Mouse (Mus musculus) spleen, adult 2 months (tissue): ENCODE measurements at regions not wholly inside any gene's neighbourhood (a gene's known extent, or its start where the extent isn't known, plus 50 kb on each side); places are given as distances from the start of the nearest gene placed in this dataset.

Experiments used
- DNase-seq, 2 experiments: peaks; one replicate each; pipeline versions ENCODE4 v3.0.0 to v3.0.0-alpha.2; 2012 to 2021; ENCODE audit warnings: low spot score in 2 of 2, low read depth in 1 of 2
- H3K27ac ChIP-seq: fragments of 200-500 bp; 2 replicates; pipeline ENCODE4 v1.5.1; 2012; ENCODE audit warnings: low read length, inconsistent platforms; ENCODE audit not compliant: insufficient read depth
- H3K27me3 ChIP-seq: fragments of 200-500 bp; 2 replicates; pipeline ENCODE4 v1.6.1; 2012; ENCODE audit warnings: mild to moderate bottlenecking, moderate library complexity, low read length, inconsistent platforms; ENCODE audit not compliant: control insufficient read depth, insufficient read depth
- H3K36me3 ChIP-seq: fragments of 200-500 bp; 2 replicates; pipeline ENCODE4 v1.6.1; 2012; ENCODE audit warnings: mild to moderate bottlenecking, low read length, inconsistent platforms; ENCODE audit not compliant: control insufficient read depth, insufficient read depth
- H3K4me1 ChIP-seq: fragments of 200-500 bp; 2 replicates; pipeline ENCODE4 v1.6.1; 2011; ENCODE audit warnings: inconsistent platforms; ENCODE audit not compliant: control insufficient read depth, insufficient read depth, insufficient read length
- H3K4me3 ChIP-seq: fragments of 200-500 bp; 2 replicates; pipeline ENCODE4 v1.5.1; 2011; ENCODE audit warnings: mild to moderate bottlenecking, inconsistent platforms; ENCODE audit not compliant: insufficient read depth, insufficient read length; ENCODE audit errors: extremely low read depth
- CTCF ChIP-seq: fragments of 200-500 bp; IDR thresholded peaks from 2 replicates; pipeline ENCODE4 v1.5.1; 2011; ENCODE audit warnings: mild to moderate bottlenecking, inconsistent platforms; ENCODE audit not compliant: insufficient read depth, insufficient read length, insufficient replicate concordance; ENCODE audit errors: extremely low read depth
- POLR2A ChIP-seq: fragments of 200-500 bp; IDR thresholded peaks from 2 replicates; pipeline ENCODE4 v1.6.1; 2011; ENCODE audit warnings: low read depth, low read length, inconsistent platforms
- WGBS: fragments of 180-500 bp; shearing (Covaris S2); methylation state at CpG from one replicate; pipeline ENCODE4 v1.1.7; 2018; 5-methylcytosine and 5-hydroxymethylcytosine counted together

DNA sequence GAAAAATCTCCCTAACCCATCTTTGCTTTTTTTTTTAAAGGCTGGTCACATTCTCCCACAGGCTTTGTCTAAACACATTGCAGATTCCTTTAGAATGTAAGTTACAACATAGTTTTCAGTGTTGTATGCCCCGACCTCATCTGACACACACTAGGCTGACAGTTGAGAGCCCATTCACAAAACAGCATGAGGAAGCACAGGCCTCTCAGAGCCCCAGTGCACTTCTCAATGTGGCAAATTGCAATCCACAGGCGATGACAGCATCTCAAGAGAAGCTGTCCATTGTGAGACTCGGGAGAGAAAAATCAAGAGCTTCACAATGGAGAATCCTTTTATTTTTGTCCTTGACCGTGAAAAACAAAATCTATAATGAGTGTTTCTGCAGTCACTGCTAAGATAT is 493.8 kb upstream of the Alcam start:
- no peak for DNase-seq
- Histone ChIP-seq H3K27me3 (no peaks in the 10 kb centered on the region), H3K4me3 (no peak overlapping the region), H3K27ac (no peak overlapping the region), H3K36me3 (no peaks in the 10 kb centered on the region), H3K4me1 (no peaks in the 10 kb centered on the region)
- WGBS: 85% methylated on average over 4 of the region's 4 CpGs
- TF ChIP-seq CTCF (no peak), POLR2A (no peak)

DNA sequence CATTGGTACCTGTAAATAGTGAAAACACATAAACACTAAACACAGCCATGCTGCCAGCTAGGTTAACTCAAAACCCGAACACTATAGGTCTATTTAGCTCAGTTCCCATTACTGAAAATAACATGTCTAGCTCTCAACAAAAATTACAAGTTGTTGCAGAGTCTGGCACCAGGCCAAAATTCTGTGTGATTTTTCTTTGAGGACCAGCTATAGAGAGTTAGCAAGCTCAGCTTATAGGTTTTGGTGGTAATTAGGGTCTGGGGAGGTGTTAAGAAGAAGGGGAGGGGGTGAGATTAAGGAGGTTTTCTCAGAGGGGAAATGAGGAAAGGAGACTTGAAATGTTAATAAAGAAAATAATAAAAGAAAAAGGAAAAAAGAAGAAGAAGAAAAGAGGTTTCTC is 480.9 kb upstream of the Alcam start:
- Histone ChIP-seq H3K27ac (no peak overlapping the region), H3K36me3 (no peaks in the 10 kb centered on the region), H3K4me3 (no peak overlapping the region), H3K4me1 (no peaks in the 10 kb centered on the region), H3K27me3 (no peaks in the 10 kb centered on the region)
- WGBS: 71% methylated on average over 1 of the region's 1 CpGs
- TF ChIP-seq POLR2A (no peak), CTCF (no peak)
- no peak for DNase-seq

DNA sequence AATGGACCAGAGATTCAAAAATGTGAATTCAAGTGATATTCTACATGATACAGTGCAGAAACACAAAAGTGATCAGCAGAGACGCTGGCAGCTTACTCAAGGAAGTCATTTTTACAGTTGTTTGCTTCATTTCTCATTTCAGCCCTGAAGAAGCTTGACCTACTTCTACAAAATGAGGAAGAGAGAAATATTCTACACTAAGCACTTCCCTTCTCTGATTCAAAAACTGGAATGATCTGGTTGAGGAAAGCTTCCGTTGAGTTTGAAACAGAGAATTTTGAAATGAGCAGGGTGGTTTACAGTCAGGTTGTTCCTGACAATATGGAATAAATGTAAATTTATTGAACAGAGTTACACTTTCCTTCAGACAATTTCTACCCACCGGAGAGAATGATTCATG is 478.1 kb upstream of the Alcam start:
- Histone ChIP-seq H3K4me3 (no peak overlapping the region), H3K27me3 (no peaks in the 10 kb centered on the region), H3K36me3 (no peaks in the 10 kb centered on the region), H3K4me1 (no peaks in the 10 kb centered on the region), H3K27ac (no peak overlapping the region)
- DNase-seq: no peak
- WGBS: 34% methylated on average over 3 of the region's 3 CpGs
- TF ChIP-seq CTCF: no peak
- TF ChIP-seq POLR2A: no peak

DNA sequence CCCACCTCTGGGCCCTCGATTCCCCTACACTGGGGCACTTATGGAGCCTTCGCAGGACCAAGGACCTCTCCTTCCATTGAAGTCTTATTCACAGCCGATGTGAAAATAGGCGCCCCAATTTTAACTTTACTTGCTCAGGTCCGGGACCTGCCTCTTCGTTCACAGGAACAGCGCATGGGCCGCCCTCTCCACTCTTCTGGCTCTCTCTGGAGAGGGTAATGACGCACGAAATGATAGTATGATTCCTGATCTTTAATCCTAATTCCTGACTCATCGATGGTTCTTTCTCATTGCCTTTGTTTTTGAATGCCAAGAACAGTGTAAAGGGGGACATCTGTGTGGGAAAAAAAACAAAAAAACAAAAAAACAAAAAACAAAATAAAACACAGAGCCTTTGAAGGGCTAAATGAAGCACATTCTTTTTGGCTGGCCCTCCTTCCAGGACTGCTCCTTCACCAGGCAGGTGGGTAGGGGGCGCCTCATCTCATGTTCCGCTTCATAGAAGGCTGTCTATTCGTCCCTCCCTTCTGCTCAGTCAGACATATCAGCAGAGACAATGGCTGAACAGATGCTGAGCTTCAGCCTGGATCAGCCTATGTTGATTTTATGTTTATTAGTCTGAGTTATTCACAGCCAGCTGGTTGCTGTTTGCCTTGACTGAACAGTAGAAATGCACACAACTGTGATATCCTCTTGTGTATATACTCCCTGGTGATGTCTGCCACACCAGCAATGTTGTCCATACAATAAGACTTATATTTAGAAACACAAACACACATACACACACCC is 438.8 kb upstream of the Alcam start:
- Histone ChIP-seq H3K36me3 (no peaks in the 10 kb centered on the region), H3K27me3 (no peaks in the 10 kb centered on the region), H3K4me1 (no peaks in the 10 kb centered on the region), H3K4me3 (no peak overlapping the region), H3K27ac (no peak overlapping the region)
- WGBS: 87% methylated on average over 14 of the region's 14 CpGs
- no peak for DNase-seq
- no peak for TF ChIP-seq CTCF
- no peak for TF ChIP-seq POLR2A

DNA sequence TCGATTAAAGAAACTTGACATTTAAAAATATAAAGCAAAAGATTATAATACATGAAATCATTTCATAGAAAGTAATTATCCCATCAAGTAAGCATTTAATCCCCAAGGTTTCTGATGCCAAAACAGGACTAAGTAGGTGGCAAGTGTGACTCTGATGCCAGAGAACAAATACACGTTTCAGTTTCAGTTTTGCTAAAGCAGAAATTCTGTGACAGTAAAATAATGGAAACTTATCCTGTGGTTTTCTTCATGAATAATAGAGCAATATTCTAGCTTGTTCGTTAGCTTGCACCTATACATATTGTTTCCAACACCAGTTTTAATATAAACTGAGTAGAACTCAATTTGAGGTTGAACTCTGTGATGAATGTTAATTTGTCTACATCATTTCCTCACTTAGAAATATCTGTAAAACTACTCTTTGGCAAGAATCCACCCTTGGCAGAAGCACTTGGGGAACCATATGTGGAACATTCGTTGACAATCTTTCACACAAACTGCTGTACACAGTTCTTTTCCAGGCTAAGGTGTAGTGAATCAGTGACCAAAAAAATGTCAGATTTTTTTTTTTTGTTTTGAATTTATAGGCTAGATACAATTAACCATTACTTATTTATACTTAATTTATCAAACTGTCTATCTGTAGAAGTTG is 425.7 kb upstream of the Alcam start:
- WGBS: 31% methylated on average over 4 of the region's 4 CpGs
- TF ChIP-seq CTCF: no peak
- no peak for TF ChIP-seq POLR2A
- Histone ChIP-seq H3K27ac (no peak overlapping the region), H3K36me3 (no peaks in the 10 kb centered on the region), H3K4me3 (no peak overlapping the region), H3K4me1 (no peaks in the 10 kb centered on the region), H3K27me3 (no peaks in the 10 kb centered on the region)
- DNase-seq: no peak

DNA sequence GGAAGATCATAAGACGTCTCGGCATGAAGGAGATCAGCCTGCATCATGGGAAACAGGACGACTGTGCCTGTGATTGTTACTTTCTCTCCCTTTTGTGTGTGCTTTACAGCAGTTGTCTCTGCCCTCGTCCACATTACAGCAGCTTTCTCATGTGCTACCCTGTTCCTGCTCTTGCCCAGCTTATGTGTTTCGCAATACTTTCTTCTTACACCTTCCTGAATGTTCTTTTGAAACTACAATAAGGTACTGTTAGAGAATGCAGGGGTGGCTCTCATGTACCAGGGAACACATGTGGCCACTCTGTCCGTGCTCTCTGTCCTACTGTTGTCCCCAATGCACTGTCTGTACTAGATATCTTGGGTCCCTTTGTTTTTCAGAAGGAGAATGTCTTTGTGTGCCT is 414.0 kb upstream of the Alcam start:
- no peak for DNase-seq
- Histone ChIP-seq H3K27ac (no peak overlapping the region), H3K4me3 (no peak overlapping the region), H3K27me3 (no peaks in the 10 kb centered on the region), H3K4me1 (no peaks in the 10 kb centered on the region), H3K36me3 (no peaks in the 10 kb centered on the region)
- no peak for TF ChIP-seq CTCF
- no peak for TF ChIP-seq POLR2A
- 76% methylated on average over 6 of the region's 6 CpGs for WGBS

DNA sequence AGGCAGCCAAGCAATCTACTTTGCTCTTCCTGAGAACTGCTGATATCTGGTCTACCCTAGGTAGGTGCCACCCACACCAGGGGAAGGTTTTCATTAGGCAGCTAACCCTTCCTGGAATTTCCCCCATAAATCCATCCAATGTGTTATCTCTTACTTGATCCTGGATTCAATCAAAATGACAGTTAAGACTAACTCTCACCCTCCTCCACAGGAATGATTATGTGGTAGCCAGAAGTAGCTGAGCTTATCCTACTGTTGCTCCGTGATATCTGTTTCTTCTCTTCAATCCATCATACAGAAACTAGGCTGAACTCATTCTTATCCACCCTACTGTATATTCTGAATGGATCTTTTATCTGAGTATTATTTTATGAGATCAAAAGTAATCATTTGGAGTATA is 409.7 kb upstream of the Alcam start:
- WGBS: 79% methylated on average over 1 of the region's 1 CpGs
- DNase-seq: no peak
- TF ChIP-seq CTCF (no peak), POLR2A (no peak)
- Histone ChIP-seq H3K4me1 (no peaks in the 10 kb centered on the region), H3K4me3 (no peak overlapping the region), H3K27ac (no peak overlapping the region), H3K27me3 (no peaks in the 10 kb centered on the region), H3K36me3 (no peaks in the 10 kb centered on the region)
